In the genomic region with DNA sequence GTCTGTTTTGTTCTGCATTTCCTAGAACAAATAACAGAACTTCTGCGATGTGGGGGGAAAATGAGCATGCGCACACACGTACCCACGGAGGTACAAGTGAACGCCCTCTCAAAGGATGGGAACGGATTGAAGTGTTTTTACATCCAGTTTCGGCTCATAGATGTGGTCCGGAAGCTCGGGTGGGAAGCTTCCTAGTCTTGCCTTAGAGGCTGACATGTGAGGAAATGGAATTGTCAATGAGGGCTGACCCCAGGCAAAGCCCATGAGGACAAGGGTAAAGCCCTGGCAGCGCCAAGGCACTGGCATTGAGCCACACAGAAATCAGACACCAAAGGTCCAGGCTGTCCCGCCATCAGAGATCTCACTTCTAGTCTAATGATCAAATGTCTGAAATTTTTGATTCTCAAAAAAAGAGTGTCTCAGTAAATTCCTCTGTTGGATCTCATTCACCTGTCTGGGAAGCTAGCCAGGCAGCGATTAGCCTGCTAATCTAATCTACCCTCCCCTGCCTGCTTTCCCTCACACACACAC, we compare ENCODE assay signal across 8 mouse cellular contexts.
DNase-seq lines count a peak whose midpoint lies in the region; ATAC-seq lines count a peak whose summit lies in the region.

No protein-coding gene starts in this region.

- 0 out of 2 replicates have a peak overlapping the region, but pooled peaks have one; percentile 16 for H3K27ac ChIP-seq in stomach, embryonic 16.5 days (ENCODE audit: low read length)
- H3K27ac ChIP-seq in intestine, embryonic 16.5 days (ENCODE audit: low read length): no peak overlapping the region

- no peaks in the 10 kb centered on the region for H3K4me1 ChIP-seq in stomach, embryonic 16.5 days (ENCODE audit: control insufficient read depth, insufficient read depth, low read length)
- H3K4me1 ChIP-seq in intestine, embryonic 16.5 days (ENCODE audit: control insufficient read depth, insufficient read depth, low read length): 0 out of 2 replicates have a peak, but pooled peaks cover 2% of the 10 kb centered on the region

- no peak overlapping the region for H3K4me3 ChIP-seq in stomach, embryonic 16.5 days (replicated peaks; ENCODE audit: low read length)
- H3K4me3 ChIP-seq in intestine, embryonic 16.5 days (ENCODE audit: low read length): no peak overlapping the region

- peak; percentile 12 for DNase-seq in layer of hippocampus, adult 11-12 months (ENCODE audit: low spot score)
- no peak for DNase-seq in layer of hippocampus, adult 9-10 months (ENCODE audit: low spot score)
- peak; percentile 73 to 82 for DNase-seq in cerebellum, postnatal 14 days
- peak; percentile 18 to 39 for DNase-seq in heart, postnatal 14 days
- DNase-seq in layer of hippocampus, postnatal 14 days (ENCODE audit: low spot score in 2 of 2): peak; percentile 29 to 60

- no peaks in the 10 kb centered on the region for H3K9me3 ChIP-seq in stomach, embryonic 16.5 days (replicated peaks; ENCODE audit: control insufficient read depth, low read length)
- no peaks in the 10 kb centered on the region for H3K9me3 ChIP-seq in intestine, embryonic 16.5 days (ENCODE audit: control insufficient read depth, low read length)

- no peak for ATAC-seq in stomach, embryonic 16.5 days (ENCODE audit: insufficient read depth, low FRiP score)
- no peak for ATAC-seq in intestine, embryonic 16.5 days
- no peak for ATAC-seq in inflammation-experienced regulatory T-cells, adult 6 months

- intact Hi-C loops in heart, postnatal 14 days (cut with DNase I): no loop called here

- WGBS in stomach, embryonic 16.5 days: 42% methylated on average over 12 of the region's 12 CpGs
- 54% methylated on average over 12 of the region's 12 CpGs for WGBS in intestine, embryonic 16.5 days

- no peaks in the 10 kb centered on the region for H3K36me3 ChIP-seq in stomach, embryonic 16.5 days (ENCODE audit: control insufficient read depth, insufficient read depth, low read length)
- no peaks in the 10 kb centered on the region for H3K36me3 ChIP-seq in intestine, embryonic 16.5 days (ENCODE audit: control insufficient read depth, insufficient read depth, low read length)

- H3K9ac ChIP-seq in stomach, embryonic 16.5 days (ENCODE audit: low read length): no peak overlapping the region
- H3K9ac ChIP-seq in intestine, embryonic 16.5 days (ENCODE audit: low read depth, low read length): no peak overlapping the region

- H3K4me2 ChIP-seq in stomach, embryonic 16.5 days (ENCODE audit: low read depth, low read length): no peak overlapping the region
- H3K4me2 ChIP-seq in intestine, embryonic 16.5 days (ENCODE audit: low read depth, low read length): no peak overlapping the region

- no peaks in the 10 kb centered on the region for H3K27me3 ChIP-seq in stomach, embryonic 16.5 days (ENCODE audit: control insufficient read depth, insufficient read depth, low read length)
- H3K27me3 ChIP-seq in intestine, embryonic 16.5 days (replicated peaks; ENCODE audit: control insufficient read depth, insufficient read depth, low read length): no peaks in the 10 kb centered on the region
